Mouse (Mus musculus) MEL (cell line): ENCODE data around the gene Aip.

Experiments
- CTCF ChIP-seq, 3 experiments: IDR thresholded peaks in 2 of 3; conservative IDR thresholded peaks in 1 of 3; 2 replicates each; pipeline ENCODE4 v1.5.1; 2011 to 2012; ENCODE audit warnings: low read length in 3 of 3, low read depth in 2 of 3, mild to moderate bottlenecking in 2 of 3, improper control_type of control experiment in 1 of 3, inconsistent platforms in 1 of 3, mixed read lengths in 1 of 3, moderate library complexity in 1 of 3; ENCODE audit not compliant: control insufficient read depth in 1 of 3, insufficient read depth in 1 of 3, poor library complexity in 1 of 3, severe bottlenecking in 1 of 3
- HCFC1 ChIP-seq: IDR thresholded peaks from 2 replicates; pipeline ENCODE4 v1.6.1; 2012; ENCODE audit warnings: low read depth, mild to moderate bottlenecking, inconsistent platforms, low read length, improper control_type of control experiment, moderate library complexity
- KAT2A ChIP-seq: conservative IDR thresholded peaks from 2 replicates; pipeline ENCODE4 v1.6.1; 2012; ENCODE audit warnings: low read depth, low read length, improper control_type of control experiment, inconsistent platforms
- MAZ ChIP-seq: IDR thresholded peaks from 2 replicates; pipeline ENCODE4 v1.6.1; 2012; ENCODE audit warnings: low read depth, mild to moderate bottlenecking, inconsistent platforms, low read length, improper control_type of control experiment
- MYC ChIP-seq: IDR thresholded peaks from 2 replicates; pipeline ENCODE4 v1.6.1; 2011; ENCODE audit warnings: low read depth, mild to moderate bottlenecking, low read length, improper control_type of control experiment, moderate library complexity
- NRF1 ChIP-seq: IDR thresholded peaks from 2 replicates; pipeline ENCODE4 v1.6.1; 2014; ENCODE audit warnings: low read depth, mild to moderate bottlenecking, inconsistent platforms, low read length, improper control_type of control experiment, moderate library complexity; ENCODE audit not compliant: poor library complexity, insufficient read depth, severe bottlenecking
- POLR2A ChIP-seq, 2 experiments: IDR thresholded peaks; 2 replicates each; pipeline ENCODE4 v1.6.1; 2011 to 2012; ENCODE audit warnings: low read length in 2 of 2, mild to moderate bottlenecking in 2 of 2, control low read depth in 1 of 2, improper control_type of control experiment in 1 of 2, low read depth in 1 of 2, moderate library complexity in 1 of 2; ENCODE audit not compliant: control insufficient read depth in 1 of 2, insufficient read depth in 1 of 2, poor library complexity in 1 of 2
- POLR2AphosphoS5 ChIP-seq: IDR thresholded peaks from 2 replicates; pipeline ENCODE4 v1.6.1; 2012; ENCODE audit warnings: low read depth, borderline replicate concordance, mild to moderate bottlenecking, inconsistent platforms, low read length, moderate library complexity, mixed read lengths
- ZNF384 ChIP-seq: IDR thresholded peaks from 2 replicates; pipeline ENCODE4 v1.6.1; 2012; ENCODE audit warnings: low read depth, mild to moderate bottlenecking, inconsistent platforms, low read length, improper control_type of control experiment

- TF ChIP-seq MYC (no peak), MAZ (no peak), POLR2A (IDR thresholded peaks at IDR 0.05; ENCODE audit: control insufficient read depth in 1 of 2, insufficient read depth in 1 of 2, low read depth in 1 of 2, low read length in 2 of 2, poor library complexity in 1 of 2) (no peak), POLR2AphosphoS5 (no peak), ZNF384 (no peak), HCFC1 (no peak), NRF1 (no peak), KAT2A (no peak), CTCF (IDR thresholded peaks at IDR 0.05 in 2 of 3, conservative IDR thresholded peaks at IDR 0.05 in 1 of 3; ENCODE audit: control insufficient read depth in 1 of 3, insufficient read depth in 1 of 3, low read depth in 2 of 3, low read length in 3 of 3, poor library complexity in 1 of 3, severe bottlenecking in 1 of 3) (no peak)
Measured at GRCm38 (mm10) chr19:4079594-4079993, 46.1 kb downstream of the Aip start.
